Mouse (Mus musculus) intestine, embryonic 16.5 days (tissue): ENCODE data around the gene Olfr985. TPM values are rescaled to one million over a fixed set of nuclear protein-coding genes. Genes with fewer than 3 reads are reported as not detected.

Experiments used
- ATAC-seq: fragments of 200-750 bp; cut with Nextera tagmentation; 2 replicates; pipeline ENCODE4 v1.8.0; 2017; ENCODE audit warnings: moderate TSS enrichment, moderate library complexity
- H3K27ac ChIP-seq: fragments of 300-500 bp; sonication (generic); 2 replicates; pipeline ENCODE4 v1.5.1; 2014; ENCODE audit warnings: mild to moderate bottlenecking, low read length
- H3K27me3 ChIP-seq: fragments of 300-500 bp; sonication (generic); replicated peaks from 2 replicates; pipeline ENCODE4 v1.6.1; 2014; ENCODE audit warnings: low read length, control low read depth, mixed read lengths; ENCODE audit not compliant: control insufficient read depth, insufficient read depth
- H3K36me3 ChIP-seq: fragments of 300-500 bp; sonication (generic); 2 replicates; pipeline ENCODE4 v1.6.1; 2014; ENCODE audit warnings: low read length, control low read depth; ENCODE audit not compliant: control insufficient read depth, insufficient read depth
- H3K4me1 ChIP-seq: fragments of 300-500 bp; sonication (generic); 2 replicates; pipeline ENCODE4 v1.6.1; 2014; ENCODE audit warnings: low read length, control low read depth, mixed read lengths; ENCODE audit not compliant: control insufficient read depth, insufficient read depth
- H3K4me2 ChIP-seq: fragments of 300-500 bp; sonication (generic); 2 replicates; pipeline ENCODE4 v1.6.1; 2014; ENCODE audit warnings: low read depth, low read length, control low read depth
- H3K4me3 ChIP-seq: fragments of 300-500 bp; sonication (generic); 2 replicates; pipeline ENCODE4 v1.5.1; 2014; ENCODE audit warnings: mild to moderate bottlenecking, low read length
- H3K9ac ChIP-seq: fragments of 300-500 bp; sonication (generic); 2 replicates; pipeline ENCODE4 v1.6.1; 2014; ENCODE audit warnings: low read depth, low read length
- H3K9me3 ChIP-seq: fragments of 300-500 bp; sonication (generic); 2 replicates; pipeline ENCODE4 v1.6.1; 2016; ENCODE audit warnings: low read length, control low read depth; ENCODE audit not compliant: control insufficient read depth
- WGBS: fragments of 180-500 bp; shearing (Covaris S2); extraction: QIAGEN DNeasy Blood & Tissue Kit; methylation state at CpG from one replicate; pipeline ENCODE4 v1.1.7; 2014; 5-methylcytosine and 5-hydroxymethylcytosine counted together
- polyA plus RNA-seq: library from polyadenylated mRNA; unstranded; fragments of >200 nt; fragmentation: Nextera tagmentation; extraction: Ambion mirVana; gene quantifications from 2 replicates; pipeline ENCODE4 v1.2.1, GENCODE M21; 2015

Gene Olfr985
- polyA plus RNA-seq, 1 experiment from 2014 or later = not detected

GRCm38 (mm10) chr9:40116645-40117286 is 13.2 kb downstream of the Olfr985 start:
- H3K36me3 ChIP-seq = no peaks in the 10 kb centered on the region
- no peaks in the 10 kb centered on the region for H3K9me3 ChIP-seq
- H3K27me3 ChIP-seq = no peaks in the 10 kb centered on the region
- H3K27ac ChIP-seq = peak overlapping the region; percentile 41; the same call in 1 of the 2 replicates
- peaks cover 6% of the 10 kb centered on the region; the same call in 1 of the 2 replicates for H3K4me1 ChIP-seq
- 48% methylated on average over 10 of the region's 10 CpGs for WGBS
- peak; percentile 67 for ATAC-seq
- H3K4me2 ChIP-seq = 0 out of 2 replicates have a peak overlapping the region, but pooled peaks have one; percentile 19
- H3K4me3 ChIP-seq = no peak overlapping the region
- H3K9ac ChIP-seq = no peak overlapping the region

GRCm38 (mm10) chr9:40114106-40114505 is 15.9 kb downstream of the Olfr985 start, which contains the start of gene Olfr984:
TSS of gene Olfr984 (minus strand) at chr9:40114206.
- peaks cover 6% of the 10 kb centered on the region; the same call in 1 of the 2 replicates for H3K4me1 ChIP-seq
- H3K36me3 ChIP-seq = no peaks in the 10 kb centered on the region
- H3K4me2 ChIP-seq = no peak within 1 kb of the TSS
- no peak for ATAC-seq
- WGBS = 80% methylated on average over 2 of the region's 2 CpGs
- H3K27ac ChIP-seq = no peak within 1 kb of the TSS
- H3K9ac ChIP-seq = no peak within 1 kb of the TSS
- H3K27me3 ChIP-seq = no peaks in the 10 kb centered on the region
- no peaks in the 10 kb centered on the region for H3K9me3 ChIP-seq
- no peak within 1 kb of the TSS for H3K4me3 ChIP-seq

- ATAC-seq = no peak
- Histone ChIP-seq H3K9ac (no peak overlapping the region), H3K4me1 (no peaks in the 10 kb centered on the region), H3K27me3 (no peaks in the 10 kb centered on the region), H3K9me3 (no peaks in the 10 kb centered on the region), H3K36me3 (no peaks in the 10 kb centered on the region), H3K4me3 (no peak overlapping the region), H3K27ac (no peak overlapping the region), H3K4me2 (no peak overlapping the region)
- WGBS = 57% methylated on average over 3 of the region's 3 CpGs
Observed at GRCm38 (mm10) chr9:40094769-40095168, 35.2 kb downstream of the Olfr985 start.

- Histone ChIP-seq H3K27me3 (no peaks in the 10 kb centered on the region), H3K9ac (no peak within 1 kb of the TSS), H3K4me2 (no peak within 1 kb of the TSS), H3K36me3 (no peaks in the 10 kb centered on the region), H3K4me1 (no peaks in the 10 kb centered on the region), H3K4me3 (no peak within 1 kb of the TSS), H3K9me3 (no peaks in the 10 kb centered on the region), H3K27ac (no peak within 1 kb of the TSS)
- WGBS = 89% methylated on average over 2 of the region's 2 CpGs
- no peak for ATAC-seq
Observed at GRCm38 (mm10) chr9:40093495-40093894, 36.5 kb downstream of the Olfr985 start, which contains the start of gene Olfr983. TSS of gene Olfr983 (minus strand) at chr9:40093595.

Other genes with a start within 250 kb of the Olfr985 start
- not detected in 2 replicates for gene Olfr229, start 222.8 kb downstream of the Olfr985 start, polyA plus RNA-seq
- not detected in 2 replicates for gene Olfr974, start 192.7 kb downstream of the Olfr985 start, polyA plus RNA-seq
- not detected in 2 replicates for gene Olfr975, start 178.1 kb downstream of the Olfr985 start, polyA plus RNA-seq
- gene Olfr976, start 169.1 kb downstream of the Olfr985 start, polyA plus RNA-seq = not detected in 2 replicates
- gene Olfr978, start 138.1 kb downstream of the Olfr985 start, polyA plus RNA-seq = not detected in 2 replicates
- gene Olfr979, start 126.7 kb downstream of the Olfr985 start, polyA plus RNA-seq = not detected in 2 replicates
- gene Olfr980, start 120.6 kb downstream of the Olfr985 start, polyA plus RNA-seq = not detected in 2 replicates
- gene Olfr981, start 108.7 kb downstream of the Olfr985 start, polyA plus RNA-seq = not detected in 2 replicates
- not detected in 2 replicates for gene Olfr982, start 56.4 kb downstream of the Olfr985 start, polyA plus RNA-seq
- gene Olfr983, start 36.6 kb downstream of the Olfr985 start, polyA plus RNA-seq = not detected in 2 replicates
- gene Olfr984, start 16.0 kb downstream of the Olfr985 start, polyA plus RNA-seq = not detected in 2 replicates
- gene Tmem225, start 17.9 kb upstream of the Olfr985 start, polyA plus RNA-seq = not detected in 2 replicates
- not detected in 2 replicates for gene Olfr986, start 50.7 kb upstream of the Olfr985 start, polyA plus RNA-seq
- gene Zfp202, start 62.1 kb upstream of the Olfr985 start, polyA plus RNA-seq = 2.8 and 3.1 TPM in 2 replicates
- gene Scn3b, start 139.0 kb upstream of the Olfr985 start, polyA plus RNA-seq = 4.0 and 4.4 TPM in 2 replicates